ENCODE assay signal across 21 mouse cellular contexts in the genomic region with DNA sequence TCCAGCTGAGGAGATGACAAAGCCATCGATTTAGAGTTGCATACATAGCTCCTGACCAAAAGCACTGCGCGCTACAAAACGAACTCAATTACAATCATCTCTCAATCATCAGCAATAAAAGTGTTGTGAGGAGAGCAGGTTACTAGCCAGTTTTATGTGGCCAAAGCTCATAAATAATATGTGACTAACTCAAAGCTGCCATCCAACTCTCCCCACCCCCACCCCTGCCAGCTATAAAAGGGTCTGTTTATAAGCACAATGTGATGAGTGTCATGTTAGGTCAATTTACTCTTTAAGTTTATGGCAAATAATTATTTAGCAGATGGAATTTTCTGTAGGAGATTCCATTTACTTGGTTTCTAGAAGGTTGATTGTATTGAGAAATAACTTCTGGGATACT.
"Had no signal": no experiment of that assay in that cellular context is flagged by ENCODE, and none has a peak within 500 bp of the region (broad histone marks: within the 10 kb centered on the region; RNA-seq: fewer than 3 reads in every experiment).

No protein-coding gene starts in this region.

- H3K27me3 ChIP-seq: lung, embryonic 15.5 days; megakaryocyte, embryonic 14.5 days; midbrain, embryonic 13.5 days; neural tube, embryonic 13.5 days; neural tube, embryonic 15.5 days had no signal

- ATAC-seq: liver, postnatal 0 days; lung, postnatal 0 days; midbrain, embryonic 13.5 days; midbrain, embryonic 16.5 days had no signal

- DNase-seq: liver, postnatal 0 days; lung, adult 2 months; lung, postnatal 14 days; lung, postnatal 36 days; retina, postnatal 1 day; right cerebral cortex, adult 18-20 months; right cerebral cortex, postnatal 25 days; right cerebral cortex, postnatal 4 days; spleen, adult 18-20 months; thymus, adult 18-20 months; thymus, postnatal 14 days; thymus, postnatal 36 days had no signal

- H3K27ac ChIP-seq: lung, embryonic 15.5 days; macrophage; midbrain, embryonic 13.5 days; neural tube, embryonic 13.5 days; neural tube, embryonic 15.5 days had no signal

- H3K9me3 ChIP-seq: lung, embryonic 15.5 days; midbrain, embryonic 13.5 days; neural tube, embryonic 13.5 days; neural tube, embryonic 15.5 days had no signal

- H3K36me3 ChIP-seq: lung, embryonic 15.5 days; midbrain, embryonic 13.5 days; neural tube, embryonic 13.5 days; neural tube, embryonic 15.5 days had no signal

- H3K4me3 ChIP-seq: lung, embryonic 15.5 days; megakaryocyte, embryonic 14.5 days; midbrain, embryonic 13.5 days; myocyte; neural tube, embryonic 13.5 days; neural tube, embryonic 15.5 days had no signal

- H3K4me1 ChIP-seq: lung, embryonic 15.5 days; megakaryocyte, embryonic 14.5 days; midbrain, embryonic 13.5 days; neural tube, embryonic 13.5 days; neural tube, embryonic 15.5 days had no signal
